Mouse (Mus musculus) layer of hippocampus, adult 9-10 months (tissue): ENCODE measurements around the gene Atr.
"Not testable (repeated sequence)": the region's sequence is repeated elsewhere in the genome, so short reads cannot be mapped to it uniquely, and the experiment has no call there.

Source experiments
- DNase-seq: peaks from one replicate; pipeline ENCODE4 v3.0.0; 2022; ENCODE audit warnings: low spot score

Atr gene

DNA sequence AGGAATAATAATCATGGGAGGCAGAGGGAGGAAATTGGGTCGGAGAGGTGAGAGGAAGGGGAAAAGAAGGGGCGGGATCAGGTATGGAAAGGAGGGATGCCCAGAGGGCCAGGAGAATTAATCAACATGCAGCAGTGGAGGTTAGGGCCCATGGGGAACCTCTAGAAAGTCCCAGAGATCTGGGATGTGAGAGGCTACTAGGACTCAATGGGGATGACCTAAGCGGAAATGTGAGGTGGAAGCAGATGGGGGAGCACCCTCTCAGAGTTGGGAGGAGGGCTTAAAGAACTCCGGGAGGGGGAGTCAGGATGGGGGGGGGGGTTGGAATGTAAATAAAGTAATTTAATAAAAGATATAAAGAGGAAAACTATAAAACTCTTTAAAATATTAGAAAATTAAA is 96.3 kb downstream of the Atr start:
- DNase-seq: no peak

DNA sequence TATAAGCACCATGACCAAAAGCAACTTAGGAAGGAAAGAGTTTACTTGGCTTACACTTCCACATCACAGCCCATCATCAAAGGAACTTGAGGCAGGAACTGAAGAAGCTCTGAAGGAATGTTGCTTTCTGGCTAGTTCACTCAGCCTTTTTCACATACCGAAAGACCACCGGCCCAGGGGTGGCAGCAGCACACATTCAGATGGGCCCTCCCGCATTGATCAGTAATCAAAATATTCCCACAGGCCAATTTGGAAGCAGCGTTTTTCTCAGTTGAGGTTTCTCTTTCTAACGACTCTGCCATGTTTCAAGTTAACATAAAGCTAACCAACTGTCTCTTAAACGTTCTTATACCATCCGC is 96.8 kb downstream of the Atr start:
- DNase-seq: peak; percentile 2

DNA sequence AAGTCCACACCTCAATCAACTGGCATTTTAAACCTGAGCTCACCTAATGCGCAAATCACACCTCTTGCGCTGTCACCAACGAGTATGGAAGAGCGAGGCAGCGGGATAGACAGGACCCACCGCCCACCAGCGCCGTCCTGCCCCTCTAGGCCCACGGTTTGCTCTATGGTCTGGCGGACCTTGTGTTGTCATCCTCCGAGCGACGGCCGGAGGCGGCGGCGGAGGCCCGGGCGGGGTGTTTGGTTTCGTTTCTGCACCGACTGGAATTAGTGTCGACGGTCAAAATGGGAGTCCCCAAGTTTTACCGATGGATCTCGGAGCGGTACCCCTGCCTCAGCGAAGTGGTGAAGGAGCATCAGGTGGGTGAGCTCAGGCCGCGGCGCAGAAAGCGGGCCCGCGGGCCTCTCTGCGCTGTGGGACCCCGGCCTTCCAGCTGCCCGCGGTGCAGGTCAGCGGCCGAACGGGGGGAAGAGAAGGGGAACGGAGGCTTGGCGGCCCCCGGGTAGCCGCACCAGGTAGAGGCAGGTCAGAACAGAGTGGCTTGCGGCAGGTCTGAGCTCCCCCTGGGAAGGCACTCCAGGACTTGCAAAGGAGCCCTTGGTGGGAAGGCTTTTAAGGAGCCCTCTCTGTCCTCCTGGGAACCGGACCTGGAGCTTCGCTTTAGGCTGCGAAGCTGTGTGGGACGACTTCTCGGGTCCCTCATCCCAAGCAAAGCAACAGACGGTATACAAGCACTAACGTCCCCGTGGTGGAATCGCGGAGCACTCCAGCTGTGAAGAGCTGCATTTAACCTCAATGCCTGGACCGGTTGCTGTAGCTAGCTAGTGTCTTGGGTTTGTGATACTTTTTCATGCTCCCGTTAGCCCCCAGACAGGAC is 97.4 kb downstream of the Atr start, which contains the start of gene Xrn1:
Gene Xrn1, plus strand, starts transcription at position 176 of the 877 bp plus-strand sequence.
- DNase-seq: peak; percentile 74

DNA sequence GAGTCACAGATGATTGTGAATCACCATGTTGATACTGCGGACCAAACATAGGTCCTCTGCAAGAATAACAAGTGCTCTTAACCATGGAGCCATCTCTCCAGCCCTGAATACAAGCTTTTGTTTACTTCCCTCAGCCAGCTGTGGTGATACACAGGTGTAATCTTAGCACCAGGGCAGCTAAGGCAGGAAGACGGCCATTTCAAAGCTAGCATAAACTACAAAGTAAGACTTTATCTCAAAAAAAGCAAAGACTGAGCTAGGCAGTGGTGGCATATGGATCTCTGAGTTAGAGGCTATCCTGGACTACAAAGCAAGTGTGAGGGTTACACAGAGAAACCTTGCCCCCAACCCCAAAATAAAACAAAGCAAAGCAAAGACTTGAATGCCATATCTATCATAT is 100.2 kb downstream of the Atr start:
- no peak for DNase-seq

DNA sequence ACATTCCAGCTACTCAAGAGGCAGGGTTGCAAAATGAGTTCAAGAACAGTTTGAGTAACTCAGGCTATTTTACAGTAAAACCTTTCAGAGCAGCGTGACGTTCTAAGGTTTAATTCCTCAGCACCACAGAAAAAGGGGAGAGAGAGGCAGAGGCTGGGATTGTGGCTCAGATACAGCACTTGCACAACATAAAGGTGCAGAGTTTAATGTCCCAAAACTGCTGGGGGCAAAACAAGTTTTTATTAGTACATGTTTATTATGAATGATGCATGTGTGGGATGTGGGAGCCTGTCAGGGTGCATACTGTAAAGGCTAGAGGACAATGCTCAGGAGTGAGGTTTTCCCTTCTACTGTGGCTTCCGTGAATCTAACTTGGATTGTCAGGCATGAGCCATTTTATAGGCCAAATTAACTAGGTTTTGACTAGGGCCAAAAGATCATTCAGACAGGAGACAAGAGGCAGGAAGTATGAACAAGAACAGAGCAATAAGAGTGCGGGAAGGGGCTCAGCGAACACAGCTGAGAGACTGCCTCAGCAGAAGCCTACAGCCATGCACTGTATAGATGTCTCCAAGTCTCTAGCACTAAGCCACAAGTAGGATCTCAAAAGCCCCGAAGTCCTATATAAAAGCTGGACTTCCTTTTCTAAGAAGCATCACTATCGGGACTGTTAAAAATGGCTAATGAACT is 100.8 kb downstream of the Atr start:
- DNase-seq: no peak

DNA sequence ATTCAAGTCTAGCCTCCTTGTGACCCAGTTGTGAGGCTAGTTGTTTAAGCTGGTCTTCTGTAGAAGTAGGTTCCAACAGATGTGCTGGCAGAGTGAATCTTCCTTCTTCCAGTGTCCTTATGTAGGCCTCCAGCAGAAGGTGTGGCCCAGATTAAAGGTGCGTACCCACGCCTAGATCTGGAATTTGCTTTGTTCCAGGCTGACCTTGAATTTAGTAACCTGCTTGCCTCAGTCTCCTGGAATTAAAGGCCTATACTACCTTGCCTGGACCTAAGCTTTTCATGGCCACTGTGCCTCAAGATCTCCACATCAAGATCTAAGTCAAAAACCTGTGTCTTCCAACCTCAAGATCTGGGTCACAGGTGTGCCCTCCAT is 101.3 kb downstream of the Atr start:
- not testable (repeated sequence) for DNase-seq

DNA sequence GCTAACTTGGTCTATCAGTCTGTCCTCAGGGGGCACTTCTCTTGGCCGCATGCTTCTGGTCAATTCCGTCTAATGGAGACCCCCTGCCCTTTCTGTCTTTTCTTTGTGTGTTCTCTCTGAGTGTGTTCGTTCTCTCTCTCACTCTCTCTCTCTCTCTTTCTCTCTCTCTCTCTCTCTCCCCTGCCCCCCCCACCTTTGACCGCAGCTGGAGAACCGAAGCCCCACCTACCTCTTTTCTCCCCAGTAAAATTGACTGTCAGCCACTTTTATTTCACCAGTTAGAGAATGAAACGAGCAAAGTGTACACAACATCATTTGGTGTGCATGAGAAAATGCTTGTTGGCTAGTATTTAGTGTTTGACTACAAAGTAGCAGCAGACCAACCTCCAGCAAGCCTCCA is 101.8 kb downstream of the Atr start:
- no peak for DNase-seq

DNA sequence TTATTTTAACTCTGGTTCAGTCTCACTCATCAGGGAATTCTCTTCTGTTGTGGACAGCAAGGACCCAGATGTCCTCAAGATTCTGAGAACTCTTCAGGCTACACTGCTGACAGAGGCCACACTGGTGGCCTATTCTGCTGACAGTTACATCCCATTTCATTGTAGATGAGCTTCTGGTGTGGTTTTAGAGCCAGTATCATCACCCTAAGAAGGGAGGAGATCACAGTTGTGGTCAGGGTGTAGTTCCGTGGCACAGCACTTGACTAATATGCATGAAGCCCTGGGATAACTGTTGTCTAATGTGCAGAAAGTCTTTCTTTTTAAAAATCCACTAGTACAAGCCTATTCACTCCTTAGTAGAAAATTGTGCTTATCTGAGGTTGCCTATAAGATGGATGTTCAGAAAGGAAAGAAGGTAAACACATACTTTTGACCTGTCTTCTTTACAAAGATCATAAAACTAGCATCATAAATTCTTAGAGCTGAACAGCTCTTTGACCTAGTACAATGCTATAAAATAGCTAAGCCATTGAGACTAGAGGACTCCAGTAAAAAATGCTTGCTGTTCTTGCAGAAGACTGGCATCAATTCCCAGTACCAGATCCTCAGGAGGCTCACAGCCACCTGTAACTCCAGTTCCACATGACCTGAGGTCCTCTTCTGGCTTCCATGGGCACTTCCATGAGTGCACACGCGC is 102.5 kb downstream of the Atr start:
- no peak for DNase-seq

DNA sequence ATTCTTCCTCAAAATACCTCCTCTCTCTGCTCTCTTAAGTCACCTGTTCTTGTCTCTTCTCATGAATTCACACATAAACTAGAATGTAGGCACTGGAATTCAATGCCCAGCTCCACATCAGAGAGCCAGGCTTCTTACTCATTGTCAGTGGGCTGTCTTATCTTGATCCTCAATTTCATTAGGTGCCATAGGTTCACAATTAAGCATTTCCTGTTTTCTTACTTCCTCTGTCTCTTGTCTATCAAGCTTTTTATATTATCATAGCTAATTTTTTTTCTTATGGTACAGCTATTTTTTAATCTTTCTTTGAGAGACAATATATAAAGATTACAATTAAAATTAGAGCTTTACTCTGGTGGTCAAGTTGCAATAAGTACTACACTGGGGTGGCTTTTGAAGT is 103.7 kb downstream of the Atr start:
- DNase-seq: no peak

DNA sequence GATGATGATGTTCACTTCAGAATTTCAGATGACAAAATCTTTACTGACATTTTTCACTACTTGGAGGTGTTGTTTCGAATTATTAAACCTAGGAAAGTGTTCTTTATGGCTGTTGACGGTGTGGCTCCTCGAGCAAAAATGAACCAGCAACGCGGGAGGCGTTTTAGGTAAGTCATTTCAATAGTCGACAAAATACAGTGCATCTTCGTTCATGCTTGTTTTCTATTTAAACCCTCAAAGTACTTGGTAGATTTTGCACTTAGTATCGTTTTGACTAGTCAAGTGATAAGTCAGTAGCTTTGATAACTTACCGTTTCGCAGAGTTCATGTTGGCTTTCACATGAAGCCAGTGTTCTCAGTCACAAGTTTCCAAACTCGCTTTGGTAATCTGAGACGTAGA is 106.6 kb downstream of the Atr start:
- no peak for DNase-seq

DNA sequence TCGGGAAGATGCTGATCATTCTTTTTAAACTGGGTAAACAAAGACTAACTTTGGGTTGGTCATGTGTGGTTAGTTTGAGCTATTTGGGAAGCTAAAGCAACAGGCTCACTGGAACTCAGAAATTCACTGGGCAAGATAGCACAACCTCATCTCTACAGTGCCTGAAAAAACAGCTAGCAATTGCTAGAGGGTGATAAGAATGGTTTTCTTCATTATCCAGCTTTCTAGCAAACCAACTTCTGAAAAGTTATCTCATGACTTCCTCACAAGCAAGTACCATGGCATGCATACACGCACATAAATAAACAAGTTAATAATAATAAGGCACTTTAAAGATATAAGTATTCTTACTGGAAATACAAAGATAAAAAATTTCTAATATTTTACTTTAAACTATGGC is 120.9 kb downstream of the Atr start:
- DNase-seq: no peak

DNA sequence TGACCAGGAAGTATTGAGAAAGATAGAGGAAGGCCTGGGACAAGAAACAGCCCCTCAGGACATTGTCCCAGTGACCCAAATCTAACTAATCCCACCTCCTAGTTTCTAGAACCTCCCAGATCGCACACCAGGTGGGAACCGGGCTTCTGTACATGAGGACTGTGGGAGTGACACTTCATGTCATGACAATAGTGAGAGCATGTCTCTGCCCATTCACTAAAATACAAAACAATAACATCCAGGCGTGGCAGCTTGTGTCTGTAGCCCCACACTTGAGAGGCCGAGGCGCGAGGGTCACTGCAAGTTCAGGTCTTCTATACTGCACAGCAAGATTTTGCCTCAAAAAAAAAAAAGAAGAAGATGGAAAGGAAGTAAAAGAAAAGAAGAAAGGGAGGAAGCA is 122.5 kb downstream of the Atr start:
- no peak for DNase-seq

DNA sequence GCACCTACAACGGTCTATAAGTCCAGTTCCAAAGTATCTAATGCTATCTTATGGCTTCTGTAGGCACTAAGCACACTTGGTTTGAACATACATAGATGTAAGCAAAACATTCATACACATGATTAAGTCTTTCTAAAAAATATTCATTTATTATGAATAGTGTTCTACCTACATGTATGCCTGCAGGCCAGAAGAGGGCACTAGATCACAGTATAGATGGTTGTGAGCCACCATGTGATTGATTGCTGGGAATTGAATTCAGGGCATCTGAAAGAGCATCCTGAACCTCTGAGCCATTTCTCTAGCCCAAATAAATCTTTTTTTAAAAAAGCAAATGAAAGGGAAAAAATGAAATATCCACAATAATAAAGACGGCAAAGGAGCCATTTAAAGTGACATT is 134.9 kb downstream of the Atr start:
- DNase-seq: no peak
